Mouse (Mus musculus) testis, adult 2 months (tissue): ENCODE results near the gene Kcnd3.

Source experiments
- CTCF ChIP-seq: fragments of 200-500 bp; IDR thresholded peaks from 2 replicates; pipeline ENCODE4 v1.5.1; 2012; ENCODE audit warnings: low read depth, mild to moderate bottlenecking, inconsistent platforms, low read length, moderate library complexity; ENCODE audit not compliant: control insufficient read depth, insufficient read depth, insufficient replicate concordance
- POLR2A ChIP-seq: fragments of 200-500 bp; IDR thresholded peaks from 2 replicates; pipeline ENCODE4 v1.6.1; 2012; ENCODE audit warnings: low read depth, mild to moderate bottlenecking, inconsistent platforms, low read length, moderate library complexity; ENCODE audit not compliant: control insufficient read depth

GRCm38 (mm10) chr3:105528860-105529259, 76.7 kb downstream of the Kcnd3 start:
- TF ChIP-seq POLR2A (no peak), CTCF (no peak)
